Mouse (Mus musculus): ENCODE results near the gene Gja6. TPM values are rescaled to one million over a fixed set of nuclear protein-coding genes. Genes with fewer than 3 reads are reported as not detected.

Gene Gja6
- polyA plus RNA-seq, 1 experiment from 2014 or later: 0.11 TPM

DNA sequence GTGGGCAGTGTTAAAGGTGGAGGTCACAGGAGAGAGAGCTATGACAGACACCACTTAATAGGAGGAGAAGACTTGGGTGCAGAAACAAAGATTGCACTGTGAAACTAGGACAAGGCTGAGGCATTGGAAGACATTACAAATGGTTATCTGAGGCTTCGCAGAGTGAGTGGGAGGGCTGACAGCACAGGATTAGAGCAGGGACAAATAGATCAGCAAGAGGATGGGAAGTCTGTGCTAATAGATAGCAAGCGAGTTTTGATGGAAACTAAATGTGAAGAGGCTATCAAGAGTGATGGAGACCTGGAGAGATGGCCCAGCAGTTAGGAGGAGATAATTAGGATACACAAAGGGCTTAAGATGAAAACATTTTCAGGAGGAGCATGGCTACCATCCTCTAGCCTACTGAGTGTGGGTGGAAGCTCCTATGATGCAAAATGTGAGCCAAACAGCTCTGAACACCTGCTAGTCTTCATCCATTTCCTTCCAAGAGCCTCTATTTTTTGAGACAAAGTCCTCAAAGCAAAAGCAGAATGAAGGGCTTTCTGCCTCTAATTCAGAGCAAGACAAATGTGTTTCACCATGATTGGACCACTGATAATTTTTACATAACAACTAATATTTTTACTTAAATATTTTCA, 1.7 kb downstream of the Gja6 start:
- no peaks in the 10 kb centered on the region for H3K9me3 ChIP-seq (replicated peaks; ENCODE audit: control insufficient read depth, low read length, poor library complexity, severe bottlenecking)
- no peaks in the 10 kb centered on the region for H3K4me1 ChIP-seq (ENCODE audit: control insufficient read depth, insufficient read depth, low read length)
- H3K36me3 ChIP-seq (ENCODE audit: control insufficient read depth, insufficient read depth, low read length): no peaks in the 10 kb centered on the region
- H3K9ac ChIP-seq (ENCODE audit: low read depth, low read length): no peak overlapping the region
- no peak overlapping the region for H3K27ac ChIP-seq (ENCODE audit: low read length)
- 70% methylated on average over 2 of the region's 2 CpGs for WGBS
- H3K4me3 ChIP-seq (ENCODE audit: low read depth, low read length): no peak overlapping the region
- ATAC-seq: no peak
- H3K27me3 ChIP-seq (ENCODE audit: control insufficient read depth, insufficient read depth, low read depth, low read length): no peaks in the 10 kb centered on the region
- H3K4me2 ChIP-seq (ENCODE audit: low read length): no peak overlapping the region

DNA sequence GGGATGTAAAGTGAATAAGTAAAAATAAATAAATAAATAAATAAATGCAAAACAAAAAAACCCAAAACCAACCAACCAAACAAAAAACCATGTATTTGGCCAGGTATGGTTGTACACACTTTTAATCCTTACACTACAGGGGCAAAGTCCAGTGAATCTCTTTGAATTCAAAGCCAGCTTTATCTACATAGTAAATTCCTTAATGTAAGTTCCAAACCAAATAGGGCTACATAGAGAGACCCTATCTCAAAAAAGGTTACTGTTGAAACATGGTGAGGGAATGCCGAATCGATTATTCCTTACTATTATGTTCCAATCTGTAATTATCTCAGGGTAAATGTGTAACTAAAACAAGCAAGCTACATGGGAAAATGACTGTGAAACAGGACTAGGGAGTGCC, 5.7 kb downstream of the Gja6 start:
- no peak overlapping the region for H3K27ac ChIP-seq (ENCODE audit: low read length)
- no peak overlapping the region for H3K4me2 ChIP-seq (ENCODE audit: low read length)
- no peak for ATAC-seq
- 95% methylated on average over 2 of the region's 2 CpGs for WGBS
- no peaks in the 10 kb centered on the region for H3K36me3 ChIP-seq (ENCODE audit: control insufficient read depth, insufficient read depth, low read length)
- H3K9me3 ChIP-seq (replicated peaks; ENCODE audit: control insufficient read depth, low read length, poor library complexity, severe bottlenecking): no peaks in the 10 kb centered on the region
- no peaks in the 10 kb centered on the region for H3K4me1 ChIP-seq (ENCODE audit: control insufficient read depth, insufficient read depth, low read length)
- H3K4me3 ChIP-seq (ENCODE audit: low read depth, low read length): no peak overlapping the region
- peaks cover 5% of the 10 kb centered on the region for H3K27me3 ChIP-seq (ENCODE audit: control insufficient read depth, insufficient read depth, low read depth, low read length)
- no peak overlapping the region for H3K9ac ChIP-seq (ENCODE audit: low read depth, low read length)

DNA sequence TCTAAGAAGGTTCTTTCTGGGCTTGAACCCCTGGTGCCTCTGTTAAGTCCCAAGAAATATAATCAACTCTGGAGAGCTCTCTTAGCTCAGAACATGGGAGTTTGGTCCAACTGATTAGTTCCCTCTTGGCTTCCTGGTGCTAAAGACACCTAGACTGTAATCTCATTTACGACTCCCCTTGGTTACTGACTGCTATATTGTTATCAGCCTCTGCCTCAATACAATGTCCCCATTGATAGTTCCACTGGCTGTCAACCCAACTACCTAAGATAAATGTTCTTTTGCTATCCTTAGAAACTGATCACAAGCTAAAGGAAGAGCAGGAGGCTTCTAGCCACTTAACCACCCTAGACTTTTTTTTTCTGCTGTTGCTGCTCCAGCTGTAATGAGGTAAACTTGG, 14.8 kb downstream of the Gja6 start:
- no peaks in the 10 kb centered on the region for H3K36me3 ChIP-seq (ENCODE audit: control insufficient read depth, insufficient read depth, low read length)
- peaks cover 2% of the 10 kb centered on the region; the same call in 1 of the 2 replicates for H3K27me3 ChIP-seq (ENCODE audit: control insufficient read depth, insufficient read depth, low read depth, low read length)
- ATAC-seq: no peak
- WGBS: 46% methylated on average over 1 of the region's 1 CpGs
- H3K4me3 ChIP-seq (ENCODE audit: low read depth, low read length): no peak overlapping the region
- no peaks in the 10 kb centered on the region for H3K9me3 ChIP-seq (replicated peaks; ENCODE audit: control insufficient read depth, low read length, poor library complexity, severe bottlenecking)
- no peaks in the 10 kb centered on the region for H3K4me1 ChIP-seq (ENCODE audit: control insufficient read depth, insufficient read depth, low read length)
- H3K9ac ChIP-seq (ENCODE audit: low read depth, low read length): no peak overlapping the region
- H3K4me2 ChIP-seq (ENCODE audit: low read length): no peak overlapping the region
- H3K27ac ChIP-seq (ENCODE audit: low read length): no peak overlapping the region

DNA sequence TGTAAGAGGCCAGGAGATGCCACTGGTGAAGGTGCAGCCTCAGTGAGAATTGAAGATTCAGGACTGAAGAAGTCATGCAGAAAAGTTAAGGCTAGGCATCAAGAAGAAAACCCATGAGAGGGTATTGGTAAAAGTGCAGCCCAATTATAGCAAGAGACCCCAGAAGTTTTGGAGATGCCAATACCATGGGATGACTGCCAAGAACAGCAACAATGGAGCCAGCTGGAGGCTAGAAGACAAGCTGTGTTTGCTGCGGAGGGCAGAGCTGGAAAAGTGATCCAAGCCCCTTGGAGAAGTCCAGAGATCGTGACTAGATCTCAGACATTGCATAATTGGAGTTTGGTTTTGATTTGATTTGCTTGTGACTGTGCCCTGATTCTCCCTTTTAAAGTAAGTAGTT, 20.6 kb downstream of the Gja6 start:
- no peaks in the 10 kb centered on the region for H3K27me3 ChIP-seq (ENCODE audit: control insufficient read depth, insufficient read depth, low read depth, low read length)
- no peak overlapping the region for H3K4me3 ChIP-seq (ENCODE audit: low read depth, low read length)
- H3K4me2 ChIP-seq (ENCODE audit: low read length): no peak overlapping the region
- no peak for ATAC-seq
- H3K4me1 ChIP-seq (ENCODE audit: control insufficient read depth, insufficient read depth, low read length): no peaks in the 10 kb centered on the region
- no peak overlapping the region for H3K27ac ChIP-seq (ENCODE audit: low read length)
- no peaks in the 10 kb centered on the region for H3K36me3 ChIP-seq (ENCODE audit: control insufficient read depth, insufficient read depth, low read length)
- no peak overlapping the region for H3K9ac ChIP-seq (ENCODE audit: low read depth, low read length)
- 75% methylated on average over 2 of the region's 2 CpGs for WGBS
- no peaks in the 10 kb centered on the region for H3K9me3 ChIP-seq (replicated peaks; ENCODE audit: control insufficient read depth, low read length, poor library complexity, severe bottlenecking)

DNA sequence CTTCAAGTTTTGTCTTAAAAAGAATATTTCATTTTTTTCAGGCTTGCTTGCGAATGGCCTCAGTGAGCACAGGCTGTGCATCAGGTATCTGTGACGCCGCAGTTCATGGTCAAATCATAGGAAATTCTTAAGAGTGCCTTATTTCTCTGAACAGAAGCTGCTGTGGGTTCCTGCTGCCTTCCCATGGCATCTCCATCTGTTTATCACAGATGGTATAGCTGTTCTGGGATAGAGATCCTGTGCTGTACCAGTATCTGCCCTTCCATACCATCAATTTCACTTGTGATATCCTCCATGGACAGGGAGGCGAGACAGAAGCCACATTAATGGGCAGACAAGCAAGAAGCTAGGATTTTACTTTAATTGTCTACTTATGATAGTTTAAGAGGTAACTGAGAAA, 40.3 kb downstream of the Gja6 start:
- Histone ChIP-seq H3K36me3 (ENCODE audit: control insufficient read depth, insufficient read depth, low read length) (no peaks in the 10 kb centered on the region), H3K4me1 (ENCODE audit: control insufficient read depth, insufficient read depth, low read length) (no peaks in the 10 kb centered on the region; the same call in 1 of the 2 replicates), H3K4me2 (ENCODE audit: low read length) (no peak overlapping the region), H3K27ac (ENCODE audit: low read length) (no peak overlapping the region), H3K9me3 (replicated peaks; ENCODE audit: control insufficient read depth, low read length, poor library complexity, severe bottlenecking) (no peaks in the 10 kb centered on the region), H3K4me3 (ENCODE audit: low read depth, low read length) (no peak overlapping the region), H3K27me3 (ENCODE audit: control insufficient read depth, insufficient read depth, low read depth, low read length) (no peaks in the 10 kb centered on the region; the same call in 1 of the 2 replicates), H3K9ac (ENCODE audit: low read depth, low read length) (no peak overlapping the region)
- ATAC-seq: no peak
- 91% methylated on average over 4 of the region's 4 CpGs for WGBS

DNA sequence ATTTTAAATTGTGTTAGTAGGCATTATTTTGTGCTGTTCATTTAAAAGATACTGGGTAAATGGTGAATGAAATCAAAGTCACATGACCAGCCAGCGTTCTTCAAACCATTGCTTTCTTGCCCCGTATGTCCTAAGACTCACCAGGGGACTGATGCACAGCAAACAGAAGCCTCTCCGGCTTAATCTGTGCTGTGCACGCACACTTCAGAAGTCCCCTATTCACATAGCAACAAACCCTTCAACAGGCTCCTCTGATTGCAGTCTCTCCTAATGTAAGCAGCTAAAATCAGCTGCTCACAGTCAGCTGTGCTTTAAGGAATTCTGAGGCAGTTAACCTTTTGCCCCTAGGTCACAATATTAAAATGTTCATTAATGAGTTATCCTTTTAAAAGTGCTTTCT, 41.8 kb downstream of the Gja6 start:
- Histone ChIP-seq H3K9me3 (replicated peaks; ENCODE audit: control insufficient read depth, low read length, poor library complexity, severe bottlenecking) (no peaks in the 10 kb centered on the region), H3K27me3 (ENCODE audit: control insufficient read depth, insufficient read depth, low read depth, low read length) (no peaks in the 10 kb centered on the region; the same call in 1 of the 2 replicates), H3K4me1 (ENCODE audit: control insufficient read depth, insufficient read depth, low read length) (no peaks in the 10 kb centered on the region; the same call in 1 of the 2 replicates), H3K36me3 (ENCODE audit: control insufficient read depth, insufficient read depth, low read length) (no peaks in the 10 kb centered on the region), H3K27ac (ENCODE audit: low read length) (no peak overlapping the region), H3K4me3 (ENCODE audit: low read depth, low read length) (no peak overlapping the region), H3K4me2 (ENCODE audit: low read length) (no peak overlapping the region), H3K9ac (ENCODE audit: low read depth, low read length) (no peak overlapping the region)
- ATAC-seq: no peak
- 39% methylated on average over 4 of the region's 4 CpGs for WGBS

DNA sequence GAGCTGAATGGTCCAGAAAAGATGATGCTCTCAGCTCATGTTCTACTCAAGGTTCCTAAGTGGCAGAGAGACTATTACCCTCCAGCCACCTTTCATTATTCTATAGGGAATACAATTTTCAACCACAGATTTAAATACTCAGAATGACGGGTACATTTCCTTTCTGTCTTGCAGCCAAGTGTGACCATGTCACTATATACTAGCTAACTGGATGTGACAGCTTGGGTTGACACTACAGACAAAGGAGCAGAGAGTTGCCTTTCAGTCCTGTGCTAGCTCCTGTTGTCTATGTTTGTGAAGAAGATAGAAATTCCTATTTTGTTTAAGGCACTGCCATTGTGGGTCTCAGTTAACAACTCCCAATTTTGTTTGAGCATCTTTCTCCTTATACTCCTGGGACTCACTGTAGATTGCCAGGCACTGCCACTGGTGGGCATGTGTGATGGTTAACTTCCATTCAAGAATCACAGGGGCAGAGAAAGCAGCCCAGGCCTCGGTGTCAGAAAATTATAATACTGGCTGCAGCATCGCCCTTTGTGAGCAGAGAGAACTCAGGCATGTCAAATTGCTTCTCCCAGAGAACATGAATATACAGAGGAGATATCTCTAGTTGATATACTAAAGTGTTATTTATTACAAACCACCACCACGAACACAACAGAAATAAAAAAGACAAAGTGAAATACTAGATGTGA, 43.0 kb downstream of the Gja6 start:
- 48% methylated on average over 4 of the region's 4 CpGs for WGBS
- ATAC-seq: 0 out of 2 replicates have a peak, but pooled peaks have one; percentile 51

More for the DNA sequence above, 43.0 kb downstream of the Gja6 start:
- Histone ChIP-seq H3K4me2 (ENCODE audit: low read length) (no peak overlapping the region), H3K4me1 (ENCODE audit: control insufficient read depth, insufficient read depth, low read length) (no peaks in the 10 kb centered on the region; the same call in 1 of the 2 replicates), H3K27ac (ENCODE audit: low read length) (no peak overlapping the region), H3K9me3 (replicated peaks; ENCODE audit: control insufficient read depth, low read length, poor library complexity, severe bottlenecking) (no peaks in the 10 kb centered on the region), H3K4me3 (ENCODE audit: low read depth, low read length) (no peak overlapping the region), H3K9ac (ENCODE audit: low read depth, low read length) (no peak overlapping the region), H3K36me3 (ENCODE audit: control insufficient read depth, insufficient read depth, low read length) (no peaks in the 10 kb centered on the region), H3K27me3 (ENCODE audit: control insufficient read depth, insufficient read depth, low read depth, low read length) (no peaks in the 10 kb centered on the region; the same call in 1 of the 2 replicates)

Other genes starting within 250 kb of the Gja6 start
- 0.51 and 1.2 TPM in 2 replicates for gene Ppef1, start 171.3 kb downstream of the Gja6 start, polyA plus RNA-seq (2015; fragmentation: Nextera tagmentation; extraction: Ambion mirVana)
- gene Rs1, start 139.0 kb downstream of the Gja6 start, polyA plus RNA-seq (2015; fragmentation: Nextera tagmentation; extraction: Ambion mirVana): 0.10 TPM in 1 of 2 replicates, not detected in the other
- 4.7 and 4.8 TPM in 2 replicates for gene Cdkl5, start 87.7 kb upstream of the Gja6 start, polyA plus RNA-seq (2015; fragmentation: Nextera tagmentation; extraction: Ambion mirVana)
- gene Scml2, start 210.1 kb upstream of the Gja6 start, polyA plus RNA-seq (2015; fragmentation: Nextera tagmentation; extraction: Ambion mirVana): 2.7 and 3.1 TPM in 2 replicates